Mouse (Mus musculus): Measurements from ENCODE around the gene Rars. TPM values are rescaled to one million over a fixed set of nuclear protein-coding genes. Genes with fewer than 3 reads are reported as not detected.

Rars gene
- 67.5 TPM for polyA plus RNA-seq (2017; shearing (Covaris generic))

GRCm38 (mm10) chr11:35834022-35834760 lies at the start of gene Rars:
Gene Rars (minus strand): TSS chr11:35834506.

DNA sequence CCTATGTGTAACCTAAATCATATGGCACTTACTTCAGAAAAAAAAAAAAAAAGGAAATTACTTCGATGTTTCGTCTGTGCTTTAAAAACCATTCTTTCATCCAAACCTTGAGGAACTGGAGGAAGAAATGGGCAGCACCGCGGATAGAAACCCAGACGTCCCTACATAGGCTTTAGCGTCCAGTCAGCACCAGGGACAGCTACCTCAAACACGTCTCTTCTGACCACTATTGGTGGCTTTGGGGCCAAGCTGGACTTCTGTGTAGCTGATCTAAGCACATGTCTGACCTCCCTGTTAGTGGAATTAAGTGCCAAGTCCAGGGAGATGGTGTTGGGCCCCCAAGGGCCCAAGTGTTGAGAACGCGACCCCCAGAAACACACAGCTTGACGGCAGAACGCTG lies 35.4 kb downstream of the Rars start, which contains the start of gene Fbll1:
Fbll1 (minus strand) TSS at position 11 of the 400 bp plus-strand sequence.

DNA sequence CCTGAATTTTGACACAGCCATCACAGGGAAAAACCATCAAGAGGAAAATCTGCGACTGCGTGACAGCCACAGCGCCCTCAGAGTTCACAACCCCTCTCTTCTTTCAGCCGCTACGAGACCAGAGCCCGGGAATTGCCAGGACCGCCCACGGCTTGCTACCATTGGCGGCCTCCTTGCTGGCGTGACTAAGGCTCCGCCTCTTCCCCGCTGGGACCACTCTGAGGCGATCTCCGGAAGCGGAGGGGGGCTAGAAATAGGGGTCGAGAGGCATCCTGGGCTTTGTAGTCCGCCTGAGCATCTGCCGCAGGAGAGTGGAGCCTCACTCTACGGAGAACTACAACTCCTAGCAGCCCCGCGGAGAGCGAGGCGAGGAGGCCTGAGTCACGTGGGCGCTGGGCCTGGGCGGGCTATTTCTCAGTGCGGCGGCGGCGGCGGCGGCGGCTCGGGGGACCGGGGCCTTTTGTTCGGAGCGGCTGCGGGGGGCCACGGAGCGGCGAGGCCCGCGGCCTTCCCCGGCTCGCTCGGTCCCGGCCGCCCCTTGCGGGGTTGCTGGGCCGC lies 65.0 kb downstream of the Rars start, which contains the start of gene Pank3:
Pank3 (plus strand) TSS at position 297 of the 558 bp plus-strand sequence.

Other genes starting within 250 kb of the Rars start
- gene Pank3, start 65.0 kb downstream of the Rars start, polyA plus RNA-seq (2017; shearing (Covaris generic)) = 12.9 TPM
- not detected for gene Fbll1, start 35.6 kb downstream of the Rars start, polyA plus RNA-seq (2017; shearing (Covaris generic))
- 0.13 TPM for gene Wwc1, start 146.0 kb upstream of the Rars start, polyA plus RNA-seq (2017; shearing (Covaris generic))